Mouse (Mus musculus): ENCODE data around the gene Zfp64.

Gene Zfp64

DNA sequence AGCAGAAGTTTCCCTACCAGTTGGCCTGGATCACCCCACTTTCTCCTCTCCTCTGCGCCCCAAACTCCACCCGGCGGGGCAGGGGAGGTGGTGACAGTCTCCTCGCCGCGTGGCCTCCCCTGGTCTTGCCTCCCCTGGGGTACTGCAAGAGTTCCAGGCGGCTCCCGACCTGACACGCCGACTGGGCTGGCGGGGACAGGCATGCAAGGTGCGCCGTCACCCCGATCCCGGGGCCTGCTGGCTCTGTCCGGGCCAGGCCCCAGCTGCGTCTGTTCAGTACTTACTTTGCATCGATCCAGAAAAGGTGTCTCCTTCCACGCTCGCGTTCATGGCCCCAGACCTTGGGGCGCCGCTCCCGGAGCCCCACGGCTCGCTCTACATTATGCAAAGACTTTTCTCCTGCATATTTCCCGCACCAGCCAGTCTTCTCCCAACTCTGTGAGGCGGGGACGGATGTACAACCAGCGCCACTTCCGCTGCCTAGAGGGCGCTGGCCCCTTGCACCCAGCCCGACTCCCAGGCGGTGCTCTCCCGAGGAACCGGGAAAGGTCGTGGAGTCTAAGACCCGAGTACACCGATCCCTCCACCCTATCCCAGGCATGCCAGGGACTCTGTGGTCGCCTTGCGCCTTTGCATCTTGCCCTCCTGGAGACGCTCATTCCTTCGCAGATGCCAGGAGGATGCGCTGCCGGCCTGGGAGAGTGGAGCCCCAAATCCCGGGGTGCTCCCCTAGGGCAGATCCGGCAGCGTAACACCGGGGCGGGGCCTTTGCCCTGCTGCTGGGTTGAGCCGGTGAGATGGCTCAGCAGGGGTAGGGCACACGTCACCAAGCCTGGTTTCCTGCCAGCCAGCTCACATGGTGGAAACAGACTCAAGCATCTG lies at the start of gene Zfp64:
Zfp64 (minus strand) TSS at position 753 of the 882 bp plus-strand sequence.
- peak; percentile 54 to 59 for DNase-seq (ENCODE audit: low spot score in 2 of 2)

DNA sequence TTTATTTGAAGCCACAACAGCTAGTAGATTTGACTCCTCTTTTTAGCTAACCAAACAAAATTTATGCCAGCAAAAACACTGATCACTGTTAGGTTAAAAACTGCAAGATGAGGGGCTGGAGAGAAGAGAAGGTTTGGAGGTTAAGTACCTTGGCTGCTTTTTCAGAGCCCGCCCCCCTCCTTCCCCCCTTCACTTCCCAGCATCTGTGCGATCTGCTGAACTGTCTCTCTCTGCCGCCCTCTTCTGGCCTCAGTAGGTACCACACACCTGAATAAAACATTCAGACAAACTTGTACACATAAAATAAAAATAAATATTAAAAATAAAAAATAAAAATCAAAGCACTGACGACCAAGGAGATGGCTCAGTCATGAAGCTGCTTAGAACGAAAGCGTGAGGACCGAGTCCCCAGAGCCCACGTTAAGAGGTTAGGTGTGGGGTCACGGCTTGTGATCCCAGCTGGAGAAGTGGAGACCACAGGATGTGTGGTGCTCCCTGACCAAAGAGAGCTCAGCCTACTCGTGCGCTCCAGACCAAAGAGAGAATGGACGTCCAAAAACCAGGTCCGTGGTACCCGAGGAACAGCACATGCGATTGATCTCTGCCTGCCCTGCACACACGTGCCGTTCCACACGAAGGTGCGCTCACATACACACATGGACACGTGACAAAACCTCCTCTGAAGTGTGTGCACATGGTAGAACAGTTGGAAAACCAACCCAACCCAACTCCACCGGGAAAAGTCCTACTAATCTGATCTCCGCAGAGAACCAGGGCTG lies 37.4 kb upstream of the Zfp64 start:
- no peak for DNase-seq (ENCODE audit: low spot score in 2 of 2)

DNA sequence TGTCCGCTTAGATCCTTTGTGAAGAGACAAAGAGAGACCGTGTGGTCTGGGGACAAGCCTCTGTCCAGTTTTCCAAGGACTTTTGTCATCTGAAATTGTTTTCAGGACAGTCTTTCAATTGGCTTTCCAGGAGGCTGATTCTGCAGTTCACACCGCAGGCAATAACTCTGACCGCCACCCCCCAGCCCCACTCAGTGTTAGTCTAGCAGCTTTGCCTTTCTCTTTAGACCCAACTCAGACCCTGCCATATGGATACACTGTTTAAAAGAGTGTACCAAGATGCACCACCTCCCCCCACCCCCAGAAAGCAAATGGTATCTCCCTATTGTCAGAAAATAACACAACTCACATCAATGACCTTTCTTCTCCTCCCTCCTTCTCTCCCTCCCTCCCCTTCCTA lies 35.6 kb upstream of the Zfp64 start:
- DNase-seq (ENCODE audit: low spot score in 2 of 2) = no peak

DNA sequence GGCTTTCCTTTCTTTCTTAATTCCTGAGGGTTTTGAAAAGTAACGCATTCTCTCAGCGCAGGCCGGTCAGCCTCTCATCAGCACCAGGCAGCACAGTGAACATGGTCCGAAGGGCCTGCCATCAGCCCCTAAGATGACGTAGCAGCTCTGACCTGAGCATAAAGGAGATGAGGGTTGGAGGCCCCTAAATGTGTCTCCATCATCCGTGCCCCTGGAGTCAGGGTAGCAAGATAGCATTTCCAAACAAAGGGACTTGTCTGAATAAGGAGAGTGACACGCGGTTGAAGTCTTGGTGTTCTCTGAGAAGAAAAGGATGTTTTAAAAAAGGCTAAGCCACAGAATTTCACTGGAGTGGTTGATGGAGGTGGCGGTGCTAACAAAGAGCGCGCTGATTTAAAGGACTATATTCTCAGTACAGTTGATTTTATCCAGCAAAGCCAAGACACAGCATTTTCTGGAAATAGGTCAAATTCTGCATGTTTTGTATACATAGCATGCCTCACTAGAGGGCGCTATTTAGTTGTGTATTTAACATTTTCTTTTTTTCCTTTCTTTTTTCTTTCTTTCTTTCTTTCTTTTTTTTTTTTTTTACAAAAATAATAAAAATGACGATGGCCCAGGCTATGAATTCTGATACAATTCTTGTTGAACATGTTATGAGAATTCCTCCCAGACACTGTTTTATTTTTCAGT lies 34.8 kb upstream of the Zfp64 start:
- no peak for DNase-seq (ENCODE audit: low spot score in 2 of 2)

DNA sequence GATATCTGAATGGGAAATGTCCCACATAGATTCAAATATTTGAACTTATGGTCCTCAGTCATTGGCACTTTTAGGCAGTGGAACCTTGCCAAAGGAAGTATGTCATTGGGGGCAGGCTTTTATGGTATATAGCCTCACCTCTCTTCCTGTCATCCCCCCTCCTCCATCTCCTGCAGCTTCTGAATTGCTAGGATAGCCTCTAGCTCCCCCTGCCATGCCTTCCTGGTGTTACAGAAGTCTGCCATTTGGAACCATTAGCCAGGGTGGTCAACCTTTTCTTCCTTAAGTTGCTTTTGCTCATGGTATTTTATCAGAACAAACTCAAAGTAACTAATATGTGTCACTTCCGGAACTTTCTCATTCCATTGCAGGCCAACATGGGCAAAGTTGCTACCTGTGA lies 32.7 kb upstream of the Zfp64 start:
- DNase-seq (ENCODE audit: low spot score in 2 of 2) = no peak

DNA sequence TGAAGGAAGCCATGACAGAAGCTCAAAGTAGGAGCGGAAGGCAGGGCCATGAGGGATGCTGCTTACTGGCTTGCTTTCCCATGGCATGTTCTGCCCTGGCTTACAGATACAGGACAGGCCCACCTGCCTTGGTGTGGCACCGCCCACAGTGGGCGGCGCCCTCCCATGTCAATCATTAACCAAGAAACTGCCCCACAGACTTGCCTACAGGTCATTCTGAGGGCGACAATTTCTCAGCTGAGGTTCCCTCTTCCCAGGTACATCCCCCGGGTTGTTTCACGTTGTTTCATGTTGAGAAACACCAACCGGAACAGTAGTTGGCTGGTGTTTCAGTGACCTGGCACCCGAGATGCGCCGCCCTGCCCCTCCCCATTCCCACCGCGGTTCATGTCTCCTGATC lies 32.0 kb upstream of the Zfp64 start:
- DNase-seq (ENCODE audit: low spot score in 2 of 2) = no peak

DNA sequence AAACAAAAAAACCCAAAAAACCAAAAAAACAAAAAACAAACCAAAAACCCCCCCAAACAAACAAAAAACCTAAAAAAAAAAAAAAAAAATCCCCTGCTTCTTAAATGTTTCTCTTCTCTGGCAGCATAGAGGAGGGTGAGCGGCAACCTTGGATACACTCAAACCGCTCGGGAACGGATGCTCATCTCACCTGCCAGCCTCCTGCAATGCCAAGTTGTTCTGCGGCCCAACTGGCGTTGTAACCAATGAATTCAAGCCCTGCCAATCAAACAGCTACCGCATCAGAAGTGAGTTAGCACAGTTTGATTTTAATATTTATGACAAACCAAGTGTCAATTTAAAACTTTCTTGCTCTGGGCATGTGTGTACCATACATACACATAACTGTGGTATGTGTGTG lies 26.6 kb upstream of the Zfp64 start:
- no peak for DNase-seq (ENCODE audit: low spot score in 2 of 2)

DNA sequence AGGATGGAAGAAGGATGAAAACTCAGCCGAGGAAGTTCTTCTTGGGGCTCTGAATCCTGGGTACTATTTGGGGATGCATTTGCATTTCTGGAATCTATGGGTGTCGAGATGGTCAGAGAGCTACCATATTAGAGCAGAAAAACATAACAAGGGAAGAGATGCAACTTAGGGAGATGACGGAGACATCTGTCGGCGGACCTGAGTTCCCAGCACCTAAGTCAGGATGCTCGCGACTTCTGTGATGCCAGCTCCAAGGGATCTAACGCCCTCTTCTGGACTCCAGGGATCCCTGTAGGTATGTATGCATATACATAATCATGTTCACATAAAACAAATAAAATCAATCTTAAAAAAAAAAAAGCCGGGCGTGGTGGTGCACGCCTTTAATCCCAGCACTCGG lies 26.1 kb upstream of the Zfp64 start:
- DNase-seq (ENCODE audit: low spot score in 2 of 2) = no peak

DNA sequence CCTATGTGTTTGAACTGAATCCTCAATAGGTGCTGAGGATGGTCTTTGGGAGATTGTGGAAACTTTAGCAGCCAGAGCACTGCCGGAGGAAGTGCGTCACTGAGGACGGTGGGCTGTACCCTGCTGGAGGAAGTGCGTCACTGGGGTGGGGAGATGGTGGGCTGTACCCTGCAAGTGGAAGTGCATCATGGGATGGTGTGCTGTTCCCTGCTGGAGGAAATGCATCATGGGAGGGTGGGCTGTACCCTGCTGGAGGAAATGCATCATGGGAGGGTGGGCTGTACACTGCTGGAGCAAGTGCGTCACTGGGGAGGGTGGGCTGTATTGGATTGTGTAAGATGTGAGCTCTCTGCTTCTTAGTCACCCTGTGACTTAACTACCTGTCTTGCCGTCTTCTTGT lies 25.5 kb upstream of the Zfp64 start:
- no peak for DNase-seq (ENCODE audit: low spot score in 2 of 2)

DNA sequence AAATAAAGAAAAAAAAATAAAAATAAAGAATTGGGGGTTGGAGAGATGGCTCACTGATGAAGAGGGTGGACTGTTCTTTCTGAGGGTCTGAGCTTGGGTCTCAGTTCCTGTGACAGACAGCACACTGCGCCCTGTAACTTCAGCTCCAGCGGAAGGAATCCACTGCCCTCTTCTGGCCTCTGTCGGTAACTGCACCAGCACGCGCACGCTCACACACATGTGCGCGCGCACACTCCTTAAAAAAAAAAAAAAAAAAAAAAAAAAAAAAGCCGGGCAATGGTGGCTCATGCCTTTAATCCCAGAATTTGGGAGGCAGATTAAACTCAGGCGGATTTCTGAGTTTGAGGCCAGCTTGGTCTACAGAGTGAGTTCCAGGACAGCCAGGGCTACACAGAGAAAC lies 24.4 kb upstream of the Zfp64 start:
- DNase-seq (ENCODE audit: low spot score in 2 of 2) = no peak

DNA sequence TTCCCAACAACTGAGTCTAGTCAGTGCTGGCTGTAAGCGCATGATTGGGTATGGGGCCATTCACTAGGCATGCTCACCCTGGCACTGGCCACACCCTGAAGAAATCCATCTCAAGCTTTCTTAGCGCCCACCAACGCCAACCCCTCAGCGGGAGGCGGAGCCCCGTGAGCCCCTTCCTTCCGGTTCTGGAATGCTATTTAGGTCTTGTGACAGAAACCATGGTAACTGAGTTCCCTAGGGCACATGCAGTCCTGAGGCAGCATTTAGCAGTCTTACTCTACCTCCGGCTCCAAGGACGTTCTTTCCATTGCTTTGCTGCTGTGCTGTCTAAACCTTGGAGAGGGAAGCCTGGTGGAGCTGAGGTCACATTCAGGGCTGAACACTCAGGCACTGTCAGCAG lies 22.6 kb upstream of the Zfp64 start:
- no peak for DNase-seq (ENCODE audit: low spot score in 2 of 2)

DNA sequence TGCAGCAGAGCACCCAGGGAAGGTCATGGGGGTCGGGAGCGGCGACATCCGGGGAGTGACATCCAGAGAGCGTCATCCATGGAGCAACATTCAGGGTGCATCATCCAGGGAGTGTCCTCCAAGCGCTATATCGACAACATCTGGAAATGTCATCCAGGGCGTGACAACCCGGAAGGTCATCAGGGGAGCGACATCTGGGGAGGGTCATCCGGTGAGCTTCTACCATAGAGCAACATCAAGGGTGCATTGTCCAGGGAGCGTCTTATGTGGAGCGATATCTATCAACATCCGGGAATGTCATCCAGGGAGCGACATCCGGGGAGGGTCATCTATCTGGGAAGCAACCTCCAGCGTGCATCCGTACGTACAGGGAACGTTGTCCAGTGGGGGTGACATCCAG lies 14.7 kb upstream of the Zfp64 start:
- no peak for DNase-seq (ENCODE audit: low spot score in 2 of 2)

DNA sequence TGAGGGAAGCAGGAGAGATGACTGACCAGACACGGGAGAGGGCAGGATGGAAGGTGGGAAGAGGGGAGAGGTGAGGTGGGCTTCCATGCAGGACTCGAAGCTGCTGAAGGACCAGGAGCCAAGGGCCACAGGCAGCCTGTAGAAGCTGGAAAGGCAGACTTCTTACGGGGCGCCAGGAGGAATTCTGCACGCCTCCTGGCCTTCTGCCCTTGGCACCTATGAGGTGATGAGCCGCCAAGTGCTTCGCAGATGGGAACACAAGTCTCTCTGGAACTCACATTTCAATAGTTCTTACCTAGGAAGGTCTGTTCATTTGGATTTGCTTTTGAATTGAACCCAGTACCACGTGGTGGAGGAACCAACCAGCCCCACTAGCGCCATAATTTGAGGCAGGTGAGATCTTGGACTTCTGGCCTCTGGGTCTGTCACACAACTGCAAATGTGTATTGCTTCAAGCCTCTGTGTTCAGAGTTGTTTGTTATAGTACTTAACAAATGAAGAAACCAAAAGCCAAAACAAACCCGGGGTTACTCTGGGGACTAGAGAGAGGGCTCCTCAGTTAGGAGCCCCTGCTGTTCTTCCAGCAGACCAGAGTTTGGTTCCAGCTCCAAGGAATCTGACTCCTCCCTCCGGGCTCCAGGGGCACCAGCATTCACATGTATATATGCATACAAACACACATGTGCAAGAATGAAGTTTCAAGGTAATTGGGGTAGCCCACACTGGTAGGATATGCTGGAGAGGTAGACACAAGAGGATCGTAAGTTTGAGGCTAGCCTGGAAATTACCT lies 12.9 kb upstream of the Zfp64 start:
- DNase-seq (ENCODE audit: low spot score in 2 of 2) = no peak

DNA sequence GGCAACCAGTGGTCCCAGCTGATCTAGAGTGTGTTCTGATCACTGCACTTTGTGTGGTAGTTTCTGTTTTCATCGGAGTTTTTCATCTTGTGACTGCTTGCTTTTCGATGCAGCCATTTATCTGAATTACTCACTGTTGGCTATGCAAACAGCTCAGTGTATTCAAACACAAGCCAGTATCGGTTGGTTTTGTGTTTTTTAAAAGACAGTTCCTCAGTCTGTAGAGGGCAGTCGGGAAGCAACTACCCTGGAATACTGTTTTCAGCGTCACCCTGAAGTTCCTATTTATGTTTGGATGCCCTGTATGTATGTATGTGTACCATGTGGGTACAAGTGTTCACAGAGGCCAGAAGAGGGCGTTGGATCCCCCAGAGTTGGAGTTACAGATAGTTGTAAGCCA lies 11.1 kb upstream of the Zfp64 start:
- DNase-seq (ENCODE audit: low spot score in 2 of 2) = no peak

DNA sequence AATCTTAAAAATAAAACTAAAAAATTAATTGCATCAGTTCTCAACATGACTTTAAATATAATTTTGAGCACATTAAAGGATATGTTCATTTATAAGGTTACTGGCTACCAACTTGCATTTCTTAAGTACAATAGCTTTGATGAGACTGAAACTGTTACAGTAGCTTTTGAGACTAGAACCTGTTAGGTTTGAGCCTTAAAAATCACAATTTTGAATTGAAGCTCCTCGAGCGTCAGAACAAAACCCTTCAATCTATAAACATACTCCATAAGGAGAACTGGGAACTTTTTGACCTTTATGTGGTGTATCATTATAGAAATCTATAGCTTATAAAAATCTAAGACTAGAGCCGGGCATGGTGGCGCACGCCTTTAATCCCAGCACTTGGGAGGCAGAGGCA lies 9.5 kb upstream of the Zfp64 start:
- DNase-seq (ENCODE audit: low spot score in 2 of 2) = no peak

DNA sequence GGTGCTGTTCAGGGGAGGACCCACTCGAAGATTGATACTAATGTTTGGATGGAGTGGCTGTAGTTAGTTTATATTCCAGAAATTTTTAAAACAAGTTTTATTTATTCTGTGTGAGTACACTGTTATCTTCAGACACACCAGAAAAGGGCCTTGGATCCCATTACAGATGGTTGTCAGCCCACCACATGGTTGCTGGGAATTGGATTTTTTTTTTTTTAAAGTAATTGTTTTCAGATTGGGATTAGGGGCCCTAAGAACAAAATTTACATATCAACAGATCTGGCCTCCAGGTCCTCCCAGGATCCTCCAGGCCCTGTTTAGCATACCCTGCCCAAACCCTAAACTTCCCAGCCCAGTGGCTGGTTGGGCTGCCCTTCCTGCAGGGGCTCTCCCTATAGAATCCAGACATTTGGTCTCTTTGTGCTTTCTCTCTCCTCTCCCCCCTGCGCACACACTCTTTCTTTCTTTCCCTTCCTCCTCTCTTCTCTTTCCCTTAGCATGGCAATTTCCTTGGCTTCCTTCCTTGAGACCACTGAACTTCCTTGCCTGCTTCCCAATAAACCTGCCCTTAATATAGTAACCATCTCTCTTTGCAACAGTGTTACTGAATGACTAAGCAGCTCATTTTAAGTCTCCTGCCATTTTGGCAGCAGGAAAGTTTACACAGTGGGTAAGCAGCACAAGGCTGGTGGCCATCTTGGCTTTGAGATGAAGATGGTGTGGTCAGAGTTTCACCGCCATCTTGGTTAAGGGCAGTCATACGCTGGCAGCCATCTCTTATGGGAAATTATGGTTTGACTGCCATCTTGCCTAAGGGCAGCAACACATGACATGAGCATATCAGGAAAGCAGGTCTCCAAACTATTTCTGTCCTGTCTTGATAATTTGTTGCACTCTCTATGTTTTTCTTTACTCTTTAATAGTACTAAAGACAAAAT lies 6.6 kb upstream of the Zfp64 start:
- no peak for DNase-seq (ENCODE audit: low spot score in 2 of 2)

DNA sequence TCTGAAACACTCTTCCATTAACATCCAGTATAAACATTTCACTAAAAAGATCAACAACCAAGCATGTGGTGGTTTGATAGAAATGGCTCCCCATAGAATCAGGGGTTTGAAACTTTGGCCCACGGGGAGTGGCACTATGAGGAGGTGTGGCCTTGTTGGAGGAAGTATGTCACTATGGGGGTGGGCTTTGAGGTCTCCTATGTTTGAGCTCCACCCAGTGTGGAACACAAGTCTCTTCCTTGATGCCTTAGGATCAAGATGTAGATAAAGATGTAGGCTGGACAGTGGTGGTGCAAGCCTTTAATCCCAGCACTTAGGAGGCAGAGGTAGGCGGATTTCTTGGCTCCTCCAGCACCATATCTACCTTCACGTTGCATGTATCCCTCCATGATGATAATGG lies 5.4 kb upstream of the Zfp64 start:
- DNase-seq (ENCODE audit: low spot score in 2 of 2) = no peak

DNA sequence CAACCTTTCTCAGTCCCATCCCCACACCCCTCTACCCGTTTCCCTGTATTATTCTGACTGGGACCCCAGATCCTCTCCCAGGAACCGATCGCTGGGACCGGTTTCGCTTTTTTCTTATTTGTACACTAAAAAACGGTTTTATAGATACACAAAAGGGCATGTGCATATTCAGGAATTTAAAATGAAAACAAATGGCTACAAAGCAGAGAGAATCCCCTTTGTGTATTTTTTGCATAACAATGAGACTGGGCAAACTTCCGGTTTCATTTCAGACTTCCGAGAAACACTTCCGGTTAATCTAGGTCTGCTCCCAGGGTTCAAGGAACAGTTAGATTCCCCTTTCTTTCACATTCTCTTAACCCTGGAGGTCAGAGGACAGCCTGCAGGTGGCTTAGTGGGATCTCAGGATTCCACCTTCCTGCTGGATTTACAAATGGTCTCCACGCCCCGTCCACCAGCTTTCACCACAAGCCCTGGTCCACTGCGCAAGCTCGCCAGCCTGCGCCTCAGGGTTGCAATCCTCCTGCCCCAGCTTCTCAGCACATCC lies 4.0 kb upstream of the Zfp64 start:
- no peak for DNase-seq (ENCODE audit: low spot score in 2 of 2)

DNA sequence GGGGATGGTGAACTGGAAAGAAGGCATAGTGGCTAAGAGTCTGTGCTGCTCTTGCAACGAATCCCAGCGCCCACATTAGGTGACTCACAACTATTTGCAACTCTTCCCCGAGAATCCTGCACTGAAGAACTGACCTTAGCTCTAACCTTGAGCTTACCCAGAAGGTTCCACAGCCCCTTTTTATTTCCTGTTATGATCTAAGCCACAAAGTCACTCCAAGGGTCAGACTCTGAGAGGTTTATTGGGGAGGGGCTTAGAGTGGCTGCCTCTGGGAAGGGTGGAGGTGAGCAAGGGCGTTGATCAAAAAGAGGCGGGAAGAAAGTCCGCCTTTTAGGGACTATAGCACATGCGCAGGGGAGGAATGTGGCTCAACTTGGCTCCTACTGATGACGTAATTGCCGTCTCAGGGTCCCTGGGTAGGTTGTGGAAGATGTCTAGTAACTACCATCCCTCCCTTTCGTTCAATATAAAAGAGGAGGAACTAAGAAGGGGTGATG lies 511 bp upstream of the Zfp64 start:
- no peak for DNase-seq (ENCODE audit: low spot score in 2 of 2)

DNA sequence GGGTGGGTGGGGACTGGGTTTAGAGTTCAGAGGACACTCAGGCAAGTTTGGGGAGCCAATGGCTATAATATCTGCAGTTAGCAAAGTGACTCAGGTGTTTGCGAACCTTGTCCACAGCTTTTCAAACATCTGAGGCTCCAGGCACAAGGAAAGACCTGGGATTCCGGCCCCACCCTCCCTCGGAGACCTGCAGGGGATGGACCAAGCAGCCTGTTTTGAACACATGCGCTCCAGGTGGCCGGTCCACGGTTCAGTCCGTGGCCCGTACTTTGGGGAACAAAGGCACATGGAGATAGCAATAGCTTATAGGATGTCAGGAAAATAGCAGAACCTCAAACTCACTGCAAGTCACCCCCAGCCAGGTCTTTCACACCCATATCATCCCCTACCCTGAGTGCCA lies 1.0 kb downstream of the Zfp64 start:
- no peak for DNase-seq (ENCODE audit: low spot score in 2 of 2)
